Mouse (Mus musculus): ENCODE data around the gene Cdhr3. TPM values are rescaled to one million over a fixed set of nuclear protein-coding genes. Genes with fewer than 3 reads are reported as not detected.
"Not testable (repeated sequence)": the region's sequence is repeated elsewhere in the genome, so short reads cannot be mapped to it uniquely, and the experiment has no call there.

The Cdhr3 gene
- total and polyA plus RNA-seq, 2 experiments from 2014 or later: 0.55 to 1.0 TPM

- Histone ChIP-seq H3K27me3 (ENCODE audit: insufficient read depth, low read length) (no peaks in the 10 kb centered on the region), H3K9ac (replicated peaks; ENCODE audit: low read length, poor library complexity, severe bottlenecking) (no peak overlapping the region), H3K4me1 (ENCODE audit: insufficient read depth, low read length) (peaks cover 12% of the 10 kb centered on the region), H3K4me3 (ENCODE audit: low read depth, low read length) (no peak overlapping the region), H3K4me2 (ENCODE audit: low read depth, low read length, poor library complexity, severe bottlenecking) (no peak overlapping the region), H3K27ac (ENCODE audit: low read depth, low read length) (no peak overlapping the region), H3K9me3 (ENCODE audit: low read length) (no peaks in the 10 kb centered on the region), H3K36me3 (ENCODE audit: insufficient read depth, low read length) (no peaks in the 10 kb centered on the region)
- TF ChIP-seq CTCF (IDR thresholded peaks at IDR 0.05): no peak
- DNase-seq (ENCODE audit: low spot score): no peak
- ATAC-seq (ENCODE audit: low FRiP score): no peak
- WGBS: 78% methylated on average over 2 of the region's 2 CpGs
Observed at GRCm38 (mm10) chr12:33068977-33069376, 23.7 kb downstream of the Cdhr3 start.

- no peaks in the 10 kb centered on the region for H3K36me3 ChIP-seq (ENCODE audit: insufficient read depth, low read length)
- ATAC-seq (ENCODE audit: low FRiP score) (no peak), DNase-seq (ENCODE audit: low spot score) (no peak)
- no peak overlapping the region for H3K9ac ChIP-seq (replicated peaks; ENCODE audit: low read length, poor library complexity, severe bottlenecking)
- peaks cover 6% of the 10 kb centered on the region; the same call in 1 of the 2 replicates for H3K4me1 ChIP-seq (ENCODE audit: insufficient read depth, low read length)
- H3K27me3 ChIP-seq (ENCODE audit: insufficient read depth, low read length): no peaks in the 10 kb centered on the region
- no peaks in the 10 kb centered on the region for H3K9me3 ChIP-seq (ENCODE audit: low read length)
- no peak overlapping the region for H3K4me3 ChIP-seq (ENCODE audit: low read depth, low read length)
- no peak overlapping the region for H3K27ac ChIP-seq (ENCODE audit: low read depth, low read length)
- peak; percentile 62 for TF ChIP-seq CTCF (IDR thresholded peaks at IDR 0.05)
- H3K4me2 ChIP-seq (ENCODE audit: low read depth, low read length, poor library complexity, severe bottlenecking): no peak overlapping the region
- WGBS: 55% methylated on average over 4 of the region's 4 CpGs
Observed at GRCm38 (mm10) chr12:33066355-33066754, 26.3 kb downstream of the Cdhr3 start.

GRCm38 (mm10) chr12:33065162-33065561 lies 27.5 kb downstream of the Cdhr3 start:
- H3K9me3 ChIP-seq (ENCODE audit: low read length): no peaks in the 10 kb centered on the region
- no peak for ATAC-seq (ENCODE audit: low FRiP score)
- H3K4me2 ChIP-seq (ENCODE audit: low read depth, low read length, poor library complexity, severe bottlenecking): no peak overlapping the region
- no peak for DNase-seq (ENCODE audit: low spot score)
- H3K4me3 ChIP-seq (ENCODE audit: low read depth, low read length): no peak overlapping the region
- H3K9ac ChIP-seq (replicated peaks; ENCODE audit: low read length, poor library complexity, severe bottlenecking): no peak overlapping the region
- H3K27ac ChIP-seq (ENCODE audit: low read depth, low read length): no peak overlapping the region
- TF ChIP-seq CTCF (IDR thresholded peaks at IDR 0.05): no peak
- H3K36me3 ChIP-seq (ENCODE audit: insufficient read depth, low read length): no peaks in the 10 kb centered on the region
- no peaks in the 10 kb centered on the region for H3K27me3 ChIP-seq (ENCODE audit: insufficient read depth, low read length)
- 52% methylated on average over 3 of the region's 3 CpGs for WGBS
- H3K4me1 ChIP-seq (ENCODE audit: insufficient read depth, low read length): peaks cover 9% of the 10 kb centered on the region; the same call in 1 of the 2 replicates

GRCm38 (mm10) chr12:33064266-33064665 lies 28.4 kb downstream of the Cdhr3 start:
- Histone ChIP-seq H3K27me3 (ENCODE audit: insufficient read depth, low read length) (no peaks in the 10 kb centered on the region), H3K36me3 (ENCODE audit: insufficient read depth, low read length) (no peaks in the 10 kb centered on the region), H3K4me3 (ENCODE audit: low read depth, low read length) (no peak overlapping the region), H3K9ac (replicated peaks; ENCODE audit: low read length, poor library complexity, severe bottlenecking) (no peak overlapping the region), H3K4me1 (ENCODE audit: insufficient read depth, low read length) (peaks cover 12% of the 10 kb centered on the region; the same call in 1 of the 2 replicates), H3K4me2 (ENCODE audit: low read depth, low read length, poor library complexity, severe bottlenecking) (no peak overlapping the region), H3K27ac (ENCODE audit: low read depth, low read length) (no peak overlapping the region), H3K9me3 (ENCODE audit: low read length) (no peaks in the 10 kb centered on the region)
- no peak for TF ChIP-seq CTCF (IDR thresholded peaks at IDR 0.05)
- DNase-seq (ENCODE audit: low spot score) (no peak), ATAC-seq (ENCODE audit: low FRiP score) (no peak)
- 44% methylated on average over 2 of the region's 2 CpGs for WGBS

- no peak overlapping the region for H3K4me2 ChIP-seq (ENCODE audit: low read depth, low read length, poor library complexity, severe bottlenecking)
- no peak overlapping the region for H3K4me3 ChIP-seq (ENCODE audit: low read depth, low read length)
- DNase-seq (ENCODE audit: low spot score) (no peak), ATAC-seq (ENCODE audit: low FRiP score) (no peak)
- no peak overlapping the region for H3K9ac ChIP-seq (replicated peaks; ENCODE audit: low read length, poor library complexity, severe bottlenecking)
- H3K27me3 ChIP-seq (ENCODE audit: insufficient read depth, low read length): no peaks in the 10 kb centered on the region
- no peaks in the 10 kb centered on the region for H3K36me3 ChIP-seq (ENCODE audit: insufficient read depth, low read length)
- no peaks in the 10 kb centered on the region for H3K9me3 ChIP-seq (ENCODE audit: low read length)
- 72% methylated on average over 2 of the region's 2 CpGs for WGBS
- H3K27ac ChIP-seq (ENCODE audit: low read depth, low read length): no peak overlapping the region
- TF ChIP-seq CTCF (IDR thresholded peaks at IDR 0.05): no peak
- peaks cover 12% of the 10 kb centered on the region; the same call in 1 of the 2 replicates for H3K4me1 ChIP-seq (ENCODE audit: insufficient read depth, low read length)
Observed at GRCm38 (mm10) chr12:33063250-33063649, 29.4 kb downstream of the Cdhr3 start.

GRCm38 (mm10) chr12:33062379-33062778 lies 30.3 kb downstream of the Cdhr3 start:
- not testable (repeated sequence) for H3K27me3 ChIP-seq (ENCODE audit: insufficient read depth, low read length); H3K36me3 ChIP-seq (ENCODE audit: insufficient read depth, low read length); H3K4me2 ChIP-seq (ENCODE audit: low read depth, low read length, poor library complexity, severe bottlenecking); DNase-seq (ENCODE audit: low spot score); H3K9ac ChIP-seq (replicated peaks; ENCODE audit: low read length, poor library complexity, severe bottlenecking); H3K4me3 ChIP-seq (ENCODE audit: low read depth, low read length); H3K9me3 ChIP-seq (ENCODE audit: low read length); ATAC-seq (ENCODE audit: low FRiP score); H3K27ac ChIP-seq (ENCODE audit: low read depth, low read length)
- 21% methylated on average over 1 of the region's 2 CpGs for WGBS
- H3K4me1 ChIP-seq (ENCODE audit: insufficient read depth, low read length): peaks cover 12% of the 10 kb centered on the region; the same call in 1 of the 2 replicates

Data from midbrain, postnatal 0 days (tissue).